In genomic region chr12:16515183-16515582, GRCm38 (mm10) we compare ENCODE assay signal across 13 mouse cellular contexts.
DNase-seq lines count a peak whose midpoint lies in the region; ATAC-seq lines count a peak whose summit lies in the region.
"Had no signal": no experiment of that assay in that cellular context is flagged by ENCODE, and none has a peak within 500 bp of the region (broad histone marks: within the 10 kb centered on the region; RNA-seq: fewer than 3 reads in every experiment).

No protein-coding gene starts in this region.

- H3K9me3 ChIP-seq in midbrain, embryonic 13.5 days: no peaks in the 10 kb centered on the region
- H3K9me3 ChIP-seq in midbrain, embryonic 14.5 days (ENCODE audit: control insufficient read depth, low read length): no peaks in the 10 kb centered on the region
- H3K9me3 ChIP-seq in heart, embryonic 13.5 days: no peaks in the 10 kb centered on the region

- ATAC-seq in midbrain, embryonic 13.5 days: 0 out of 2 replicates have a peak, but pooled peaks have one; percentile 24
- ATAC-seq in midbrain, embryonic 14.5 days (ENCODE audit: low FRiP score, low TSS enrichment): no peak
- no peak for ATAC-seq in heart, embryonic 13.5 days (ENCODE audit: extremely low read depth, insufficient number of reproducible peaks, low FRiP score, low TSS enrichment)
- no peak for ATAC-seq in megakaryocyte-erythroid progenitor cell, adult 5-6 weeks (replicated peaks; ENCODE audit: low FRiP score, low TSS enrichment, poor library complexity, severe bottlenecking)

- H3K27ac ChIP-seq in midbrain, embryonic 13.5 days: no peak overlapping the region
- H3K27ac ChIP-seq in midbrain, embryonic 14.5 days (replicated peaks; ENCODE audit: low read depth, low read length): no peak overlapping the region
- peak overlapping the region; percentile 30; the same call in 1 of the 2 replicates for H3K27ac ChIP-seq in heart, embryonic 13.5 days (replicated peaks)
- H3K27ac ChIP-seq: embryonic facial prominence, embryonic 10.5 days; kidney, postnatal 0 days; macrophage had no signal

- DNase-seq in midbrain, embryonic 14.5 days: no peak
- DNase-seq in layer of hippocampus, adult 9-11 months: peak; percentile 80
- peak; percentile 30 for DNase-seq in right cerebral cortex, postnatal 14 days
- DNase-seq in kidney, adult 8-10 months: no peak
- no peak for DNase-seq in gastrocnemius, postnatal 36 days
- DNase-seq: thymus, postnatal 4 days had no signal

- no peaks in the 10 kb centered on the region; the same call in 1 of the 2 replicates for H3K27me3 ChIP-seq in midbrain, embryonic 13.5 days
- H3K27me3 ChIP-seq in midbrain, embryonic 14.5 days (ENCODE audit: control insufficient read depth, insufficient read depth, low read length): no peaks in the 10 kb centered on the region
- no peaks in the 10 kb centered on the region for H3K27me3 ChIP-seq in heart, embryonic 13.5 days (replicated peaks)
- H3K27me3 ChIP-seq: CH12.LX had no signal

- intact Hi-C loops in gastrocnemius, postnatal 36 days (cut with DNase I): loop anchor here (10.0 kb wide), 1 partner anchor 500 kb away; no protein-coding TSS in a partner anchor

- H3K9ac ChIP-seq in midbrain, embryonic 13.5 days (replicated peaks): no peak overlapping the region
- H3K9ac ChIP-seq in midbrain, embryonic 14.5 days (replicated peaks; ENCODE audit: low read length): no peak overlapping the region
- no peak overlapping the region for H3K9ac ChIP-seq in heart, embryonic 13.5 days

- H3K4me1 ChIP-seq in midbrain, embryonic 13.5 days (replicated peaks): no peaks in the 10 kb centered on the region
- H3K4me1 ChIP-seq in midbrain, embryonic 14.5 days (ENCODE audit: control insufficient read depth, insufficient read depth, low read length): no peaks in the 10 kb centered on the region
- peaks cover 7% of the 10 kb centered on the region; the same call in 1 of the 2 replicates for H3K4me1 ChIP-seq in heart, embryonic 13.5 days

- no peaks in the 10 kb centered on the region for H3K36me3 ChIP-seq in midbrain, embryonic 13.5 days
- H3K36me3 ChIP-seq in midbrain, embryonic 14.5 days (ENCODE audit: control insufficient read depth, insufficient read depth, low read length): no peaks in the 10 kb centered on the region
- H3K36me3 ChIP-seq in heart, embryonic 13.5 days: no peaks in the 10 kb centered on the region
- H3K36me3 ChIP-seq: embryonic facial prominence, embryonic 10.5 days had no signal

- no peak overlapping the region for H3K4me2 ChIP-seq in midbrain, embryonic 13.5 days (replicated peaks)
- H3K4me2 ChIP-seq in midbrain, embryonic 14.5 days (ENCODE audit: low read length): no peak overlapping the region
- H3K4me2 ChIP-seq in heart, embryonic 13.5 days: no peak overlapping the region

- H3K4me3 ChIP-seq in midbrain, embryonic 13.5 days (replicated peaks): no peak overlapping the region
- H3K4me3 ChIP-seq in midbrain, embryonic 14.5 days (replicated peaks; ENCODE audit: low read depth, low read length): no peak overlapping the region
- no peak overlapping the region for H3K4me3 ChIP-seq in heart, embryonic 13.5 days
- H3K4me3 ChIP-seq: embryonic facial prominence, embryonic 10.5 days had no signal

- 89% methylated on average over 9 of the region's 9 CpGs for WGBS in midbrain, embryonic 13.5 days
- 83% methylated on average over 9 of the region's 9 CpGs for WGBS in midbrain, embryonic 14.5 days
- 70% methylated on average over 9 of the region's 9 CpGs for WGBS in heart, embryonic 13.5 days

Comparison
In these comparisons a context has a peak if more than half of its experiments do, and no peak if none do; other contexts are left out.
1. DNase-seq: peak in layer of hippocampus, adult 9-11 months (single experiment) and right cerebral cortex, postnatal 14 days (single experiment); none in midbrain, embryonic 14.5 days (single experiment), kidney, adult 8-10 months (0 of 2) and gastrocnemius, postnatal 36 days (0 of 2).